Mouse (Mus musculus) gastrocnemius, postnatal 14 days (tissue): Measurements from ENCODE around the gene Nek8. TPM values are rescaled to one million over a fixed set of nuclear protein-coding genes. Genes with fewer than 3 reads are reported as not detected.
"Not testable (repeated sequence)": the region's sequence is repeated elsewhere in the genome, so short reads cannot be mapped to it uniquely, and the experiment has no call there.

Source experiments
- DNase-seq: peaks from one replicate; pipeline ENCODE4 v3.0.0; 2021; ENCODE audit warnings: mixed read lengths
- intact Hi-C: fragments of 180-260 bp; cut with DNase I; formaldehyde crosslinking; loops from one replicate; pipeline ENCODE4 v1.15.1; 2025; ENCODE audit warnings: low total_unique reads
- total RNA-seq, 2 experiments: library from RNA; stranded (reverse); gene quantifications; 2 replicates each; pipeline ENCODE4 v1.2.3; 2021

Nek8 gene
- total RNA-seq, 2 experiments from 2014 or later = 1.4 to 2.1 TPM

GRCm38 (mm10) chr11:78159096-78159495, 17.4 kb downstream of the Nek8 start:
- intact Hi-C loops = loop anchor here (5.0 kb wide), 1 partner anchor 102 kb away; no protein-coding TSS in a partner anchor
- peak; percentile 68 for DNase-seq

DNA sequence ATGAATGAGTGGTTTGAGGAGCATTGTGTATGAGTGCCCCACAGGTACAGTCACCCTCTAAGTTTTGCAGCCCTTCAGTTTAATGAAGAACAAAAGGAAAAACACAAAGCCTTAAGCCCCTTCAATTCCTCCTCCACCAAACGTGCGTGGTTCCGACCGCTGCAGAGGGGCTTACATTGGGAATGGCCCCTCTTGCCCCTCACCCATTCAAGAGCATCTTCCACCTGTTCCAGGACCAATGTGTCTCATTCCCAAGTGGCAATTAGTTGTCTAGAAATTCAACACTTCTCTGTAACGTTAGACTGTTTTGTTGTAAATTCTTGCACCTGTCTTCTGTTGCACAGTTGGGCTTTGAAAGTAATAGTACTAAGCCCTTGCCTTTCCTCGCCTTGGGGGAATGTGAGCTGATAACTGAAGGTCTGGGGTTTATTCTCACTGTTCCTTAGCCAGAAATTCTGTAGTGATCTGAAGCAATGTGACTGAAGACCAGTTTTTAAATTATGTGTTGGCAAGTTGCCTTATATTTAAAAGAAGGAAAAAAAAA, 20.2 kb downstream of the Nek8 start:
- intact Hi-C loops = loop anchor here (5.0 kb wide), 1 partner anchor 99 kb away; no protein-coding TSS in a partner anchor
- DNase-seq = no peak

DNA sequence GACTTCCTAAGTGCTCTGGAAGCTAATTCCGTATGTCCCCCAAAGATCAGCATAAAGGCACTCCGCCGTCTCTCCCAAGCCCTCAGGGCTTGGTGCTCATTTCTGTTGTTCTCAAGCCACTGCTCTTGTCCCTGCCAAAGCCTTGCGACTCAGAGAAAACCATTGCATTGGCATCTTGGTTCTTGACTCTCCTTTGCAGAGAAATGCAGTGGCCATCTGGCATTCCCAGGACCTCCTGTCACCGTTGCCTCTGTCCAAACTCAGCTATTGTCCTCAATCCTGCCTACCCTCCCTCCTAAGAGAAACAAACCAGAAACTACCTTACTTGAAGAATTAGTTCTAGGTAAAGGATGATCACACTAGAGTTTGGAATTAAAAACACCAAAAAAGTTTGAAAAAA, 20.8 kb downstream of the Nek8 start:
- no peak for DNase-seq
- intact Hi-C loops = loop anchor here (5.0 kb wide), 1 partner anchor 98 kb away; no protein-coding TSS in a partner anchor

DNA sequence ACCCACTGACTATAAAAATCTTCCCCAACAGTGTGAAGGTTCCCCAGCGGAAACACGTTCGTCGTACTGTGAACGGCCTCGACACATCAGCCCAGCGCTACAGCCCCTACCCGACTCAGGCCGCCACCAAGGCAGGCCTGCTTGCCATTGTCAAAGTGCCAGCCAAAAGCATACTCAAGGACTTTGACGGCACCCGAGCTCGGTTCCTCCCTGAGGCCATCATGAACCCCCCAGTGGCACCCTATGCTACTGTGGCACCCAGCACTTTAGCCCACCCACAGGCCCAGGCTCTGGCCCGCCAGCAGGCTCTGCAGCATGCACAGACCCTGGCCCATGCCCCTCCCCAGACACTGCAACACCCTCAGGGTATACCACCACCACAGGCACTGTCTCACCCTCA, 22.7 kb downstream of the Nek8 start:
- DNase-seq = peak; percentile 16

GRCm38 (mm10) chr11:78152299-78153231, 23.9 kb downstream of the Nek8 start:
- DNase-seq = peak; percentile 73
- intact Hi-C loops = no loop called here

More for the DNA sequence above, 22.7 kb downstream of the Nek8 start:
- intact Hi-C loops = no loop called here

DNA sequence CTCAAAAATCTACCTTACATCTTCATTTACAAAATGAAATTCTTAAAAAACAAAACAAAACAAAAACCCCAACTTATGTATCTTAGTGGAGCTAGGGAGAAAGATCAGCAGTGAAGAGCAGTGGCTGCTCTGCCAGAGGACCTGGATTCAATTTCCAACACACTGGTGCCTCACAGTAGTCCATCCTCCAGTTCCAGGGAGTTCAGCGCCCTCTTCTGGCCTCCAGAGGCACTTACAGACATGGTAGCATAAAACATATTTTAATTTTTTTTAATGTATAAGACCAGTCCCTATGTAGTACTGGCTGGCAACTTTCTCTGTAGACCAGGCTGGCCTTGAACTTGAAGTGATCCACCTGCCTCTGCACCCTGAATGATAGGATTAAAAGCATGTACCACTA, 25.3 kb downstream of the Nek8 start:
- intact Hi-C loops = no loop called here
- no peak for DNase-seq

DNA sequence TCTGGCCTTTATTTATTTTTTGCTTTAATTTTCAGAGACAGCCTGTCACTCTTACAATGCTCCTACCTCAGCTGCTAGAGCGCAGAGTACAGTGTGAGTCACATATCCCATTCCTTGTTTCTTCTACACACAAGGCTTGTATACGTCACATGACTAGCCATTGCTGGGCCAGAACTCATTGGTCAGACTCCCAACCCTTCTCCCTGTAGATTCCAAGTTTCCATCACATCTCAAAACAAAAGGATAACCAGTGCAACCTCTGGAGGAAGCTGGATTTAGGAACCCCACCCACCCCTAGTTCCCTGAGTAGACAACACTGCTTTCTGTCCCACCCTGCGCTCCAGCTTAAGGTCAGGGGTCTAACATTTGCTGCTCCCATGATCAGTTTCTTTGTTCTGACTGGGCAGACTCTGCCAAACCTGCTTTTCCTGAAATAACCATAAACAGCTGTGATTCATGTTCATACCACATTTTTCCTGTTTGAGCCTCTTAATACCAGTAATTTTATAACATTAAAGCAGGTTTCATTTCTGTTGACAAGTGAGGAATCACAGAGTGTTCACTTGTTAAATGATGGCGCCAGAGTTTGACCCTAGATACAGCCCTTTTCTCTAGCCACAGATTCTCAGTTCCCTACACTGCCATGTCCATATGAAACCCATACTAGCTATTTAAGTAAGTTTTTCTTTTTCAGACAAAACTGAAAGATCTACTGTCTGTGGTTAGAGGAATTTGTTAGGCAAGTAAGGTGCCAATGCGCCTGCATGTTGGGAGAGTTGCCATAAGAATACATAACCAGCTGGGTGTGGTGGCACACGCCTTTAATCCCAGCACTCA, 29.6 kb downstream of the Nek8 start:
- DNase-seq = no peak
- intact Hi-C loops = no loop called here

- no peak for DNase-seq
- intact Hi-C loops = no loop called here
These were observed 30.3 kb downstream of the Nek8 start for GRCm38 (mm10) chr11:78146168-78146567.

DNA sequence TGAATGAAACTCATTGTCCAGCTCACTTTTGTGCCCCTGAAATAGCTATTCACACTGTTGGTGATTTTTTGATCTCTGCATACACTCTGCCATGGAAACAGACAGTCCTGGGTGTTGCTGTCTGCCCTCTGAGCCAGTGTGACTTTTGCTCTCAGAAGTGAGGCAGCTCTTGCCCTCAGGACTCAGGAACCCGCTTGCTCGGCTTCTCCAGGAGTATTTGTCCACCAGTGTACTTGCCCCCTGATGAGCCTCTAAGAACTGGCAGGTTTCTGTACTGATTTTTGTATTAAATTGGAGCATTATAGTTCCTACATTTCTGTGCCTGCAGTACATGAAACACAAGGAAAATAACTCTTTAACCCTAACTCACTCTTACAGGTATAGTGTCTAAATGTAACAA, 33.0 kb downstream of the Nek8 start:
- intact Hi-C loops = no loop called here

GRCm38 (mm10) chr11:78140665-78141064, 35.8 kb downstream of the Nek8 start:
- intact Hi-C loops = no loop called here
- no peak for DNase-seq

More for the DNA sequence above, 33.0 kb downstream of the Nek8 start:
- DNase-seq = no peak

DNA sequence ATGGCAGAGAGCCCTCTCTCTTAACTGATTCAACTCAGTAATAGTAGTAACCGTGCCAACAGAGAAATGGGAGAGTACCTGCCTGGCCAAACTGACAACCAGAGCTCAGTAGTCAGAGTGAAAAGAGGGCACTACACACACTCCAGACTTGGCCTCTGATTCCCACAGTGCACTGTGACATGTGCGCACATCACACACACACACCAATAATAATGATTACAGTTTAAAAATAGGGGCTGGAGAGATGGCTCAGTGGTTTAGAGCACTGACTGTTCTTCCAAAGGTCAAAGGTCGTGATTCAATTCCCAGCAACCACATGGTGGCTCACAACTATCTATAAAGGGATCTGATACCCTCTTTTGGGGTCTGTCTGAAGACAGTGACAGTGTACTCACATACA, 38.5 kb downstream of the Nek8 start:
- DNase-seq = no peak
- intact Hi-C loops = no loop called here

GRCm38 (mm10) chr11:78137584-78137983, 38.9 kb downstream of the Nek8 start:
- intact Hi-C loops = no loop called here
- DNase-seq = no peak

GRCm38 (mm10) chr11:78136132-78136531, 40.3 kb downstream of the Nek8 start:
- no peak for DNase-seq
- intact Hi-C loops = no loop called here

DNA sequence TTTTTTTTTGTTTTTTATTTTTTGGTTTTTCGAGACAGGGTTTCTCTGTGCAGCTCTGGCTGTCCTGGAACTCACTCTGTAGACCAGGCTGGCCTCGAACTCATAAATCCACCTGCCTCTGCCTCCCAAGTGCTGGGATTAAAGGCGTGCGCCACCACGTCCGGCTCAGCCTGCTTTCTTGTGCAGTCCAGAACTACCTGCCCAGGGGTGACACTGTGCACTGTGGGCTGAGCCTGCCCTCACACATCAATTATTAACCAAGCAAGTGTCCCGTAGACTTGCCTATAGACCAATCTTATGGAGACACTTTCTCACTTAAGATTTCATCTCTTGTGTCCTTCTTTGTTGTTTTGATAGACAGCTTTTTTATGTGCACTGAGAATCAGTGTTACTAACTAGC, 41.2 kb downstream of the Nek8 start:
- DNase-seq, intact Hi-C loops: not testable (repeated sequence)

DNA sequence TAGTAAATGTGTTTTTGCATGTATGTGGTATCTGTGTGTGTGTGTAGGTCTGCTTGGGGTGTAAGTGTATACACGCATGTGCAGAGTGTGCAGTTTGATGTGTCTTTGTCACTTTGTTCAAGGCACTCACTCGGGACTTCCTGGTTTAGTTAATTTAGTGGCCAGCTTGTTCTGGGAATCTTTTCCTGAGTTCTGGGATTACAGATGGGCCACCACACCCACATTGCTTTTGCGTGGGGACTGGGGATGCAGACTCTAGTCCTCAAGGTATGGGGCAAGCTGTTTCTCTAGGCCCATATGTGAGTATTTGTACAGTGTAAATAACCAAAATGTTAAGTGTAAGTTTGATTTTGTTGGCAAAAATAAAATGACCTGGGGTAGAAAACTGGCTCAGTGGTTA, 42.1 kb downstream of the Nek8 start:
- intact Hi-C loops = no loop called here
- DNase-seq = no peak

GRCm38 (mm10) chr11:78133915-78134314, 42.6 kb downstream of the Nek8 start:
- intact Hi-C loops = no loop called here
- DNase-seq = no peak

DNA sequence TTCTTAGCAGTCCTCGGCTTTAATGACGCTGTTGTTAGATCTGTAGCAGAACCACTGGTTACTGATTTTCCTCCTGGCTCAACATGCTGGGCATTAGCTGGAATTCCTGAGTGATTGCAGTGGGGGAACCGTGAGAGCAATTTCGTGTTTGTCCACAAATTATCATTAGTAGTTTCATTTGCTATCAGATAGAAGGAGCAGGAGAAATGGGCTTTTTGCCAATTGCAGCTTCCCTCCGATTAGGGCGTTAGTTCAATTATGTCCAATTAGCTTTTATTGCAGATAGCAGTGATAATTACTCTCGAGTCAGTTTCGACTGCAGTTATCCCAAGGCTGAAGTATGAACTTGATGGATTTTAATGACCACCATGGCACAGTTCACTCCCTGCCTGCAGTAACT, 47.0 kb downstream of the Nek8 start:
- no peak for DNase-seq
- intact Hi-C loops = no loop called here

GRCm38 (mm10) chr11:78126739-78127138, 49.7 kb downstream of the Nek8 start:
- intact Hi-C loops = no loop called here

DNA sequence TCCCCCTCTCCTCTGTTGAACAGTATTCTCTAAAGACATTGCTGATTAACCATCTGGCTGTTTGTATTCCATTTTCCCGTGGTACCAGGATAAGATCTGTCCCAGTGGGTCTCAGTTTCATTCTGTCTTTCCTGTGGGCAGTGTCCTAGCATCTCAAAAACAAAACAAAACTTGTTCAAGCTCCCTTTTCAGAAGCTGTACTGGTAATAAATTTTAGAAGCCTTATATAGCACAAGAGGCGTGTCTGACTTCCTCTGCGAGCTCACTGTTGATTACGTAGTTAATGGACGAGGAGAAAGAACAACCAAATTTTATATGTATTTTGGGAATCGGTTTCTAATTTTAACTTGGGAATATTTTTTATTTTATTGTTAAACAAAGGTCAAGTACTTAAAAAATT, 50.8 kb downstream of the Nek8 start:
- intact Hi-C loops = no loop called here
- no peak for DNase-seq

More at GRCm38 (mm10) chr11:78126739-78127138, 49.7 kb downstream of the Nek8 start:
- no peak for DNase-seq

GRCm38 (mm10) chr11:78123782-78124181, 52.7 kb downstream of the Nek8 start:
- DNase-seq = no peak
- intact Hi-C loops = no loop called here
